Mouse (Mus musculus) macrophage (primary cell): Measurements from ENCODE around the gene Ap3s2. TPM values are rescaled to one million over a fixed set of nuclear protein-coding genes. Genes with fewer than 3 reads are reported as not detected.

Source experiments
- H3K27ac ChIP-seq: fragments of 350-480 bp; formaldehyde crosslinking; 2 replicates; pipeline ENCODE4 v1.9.0; 2021
- H3K36me3 ChIP-seq: fragments of 350-480 bp; formaldehyde crosslinking; 2 replicates; pipeline ENCODE4 v1.9.0; 2021; ENCODE audit errors: inconsistent target
- H3K4me3 ChIP-seq: fragments of 350-480 bp; formaldehyde crosslinking; 2 replicates; pipeline ENCODE4 v1.9.0; 2021; ENCODE audit errors: inconsistent target
- H3K79me2 ChIP-seq: fragments of 350-480 bp; formaldehyde crosslinking; 2 replicates; pipeline ENCODE4 v1.9.0; 2021; ENCODE audit errors: inconsistent target
- WGBS: methylation state at CpG from one replicate; pipeline ENCODE4 v1.1.7; 2026; ENCODE audit warnings: inconsistent platforms; ENCODE audit not compliant: missing documents; 5-methylcytosine and 5-hydroxymethylcytosine counted together
- polyA plus RNA-seq: library from polyadenylated mRNA; stranded (reverse); fragments of 250-400 nt; gene quantifications from 3 replicates; pipeline ENCODE4 v1.2.4, GENCODE M21; 2018; ENCODE audit warnings: inconsistent platforms

Gene Ap3s2
- polyA plus RNA-seq, 1 experiment from 2014 or later = 9.2 TPM

DNA sequence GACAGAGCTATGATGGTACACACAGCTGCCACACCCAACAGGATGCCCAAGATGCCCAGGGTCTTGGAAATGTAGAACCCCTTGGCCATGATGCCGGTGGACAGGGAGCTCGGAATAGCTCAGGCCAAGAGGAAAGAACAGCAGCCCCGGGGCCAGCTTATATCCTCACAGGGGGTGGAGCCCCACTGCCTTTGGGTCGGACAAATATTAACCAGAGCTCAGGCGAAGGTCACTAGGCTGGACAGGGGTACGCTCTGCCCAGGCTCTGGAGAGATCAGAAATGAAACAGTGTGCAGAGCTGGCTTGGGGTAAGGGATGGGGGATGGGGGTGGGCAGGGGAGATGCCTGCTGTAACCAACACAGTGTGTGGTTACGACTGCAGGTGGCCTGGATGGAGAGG is 78.3 kb downstream of the Ap3s2 start:
- Histone ChIP-seq H3K4me3 (no peak overlapping the region), H3K27ac (no peak overlapping the region), H3K79me2 (peaks cover 84% of the 10 kb centered on the region), H3K36me3 (peaks cover 71% of the 10 kb centered on the region)
- WGBS = 87% methylated on average over 7 of the region's 7 CpGs

DNA sequence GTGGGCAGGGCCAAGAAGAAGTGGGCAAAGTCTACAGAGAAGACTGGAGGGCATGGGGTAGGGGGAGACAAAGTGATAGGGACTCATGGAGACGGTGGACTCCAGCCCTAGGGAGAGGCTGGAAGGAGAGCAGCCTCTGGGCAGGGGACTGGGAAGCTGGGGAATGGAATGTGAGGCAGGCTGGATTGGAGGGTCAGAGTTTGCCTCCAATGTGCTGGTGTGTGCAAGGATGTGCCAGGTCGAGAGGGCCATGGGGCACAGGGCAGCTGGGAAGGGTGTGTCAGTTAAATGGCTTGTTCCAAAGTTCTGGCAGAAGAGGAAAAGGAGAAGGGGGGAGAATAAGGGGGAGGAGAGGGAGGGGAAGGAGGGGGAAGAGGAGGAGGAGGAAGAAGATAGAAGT is 83.2 kb downstream of the Ap3s2 start:
- WGBS = 100% methylated on average over 2 of the region's 2 CpGs
- Histone ChIP-seq H3K36me3 (peaks cover 96% of the 10 kb centered on the region), H3K79me2 (peaks cover 74% of the 10 kb centered on the region), H3K27ac (no peak overlapping the region), H3K4me3 (no peak overlapping the region)

DNA sequence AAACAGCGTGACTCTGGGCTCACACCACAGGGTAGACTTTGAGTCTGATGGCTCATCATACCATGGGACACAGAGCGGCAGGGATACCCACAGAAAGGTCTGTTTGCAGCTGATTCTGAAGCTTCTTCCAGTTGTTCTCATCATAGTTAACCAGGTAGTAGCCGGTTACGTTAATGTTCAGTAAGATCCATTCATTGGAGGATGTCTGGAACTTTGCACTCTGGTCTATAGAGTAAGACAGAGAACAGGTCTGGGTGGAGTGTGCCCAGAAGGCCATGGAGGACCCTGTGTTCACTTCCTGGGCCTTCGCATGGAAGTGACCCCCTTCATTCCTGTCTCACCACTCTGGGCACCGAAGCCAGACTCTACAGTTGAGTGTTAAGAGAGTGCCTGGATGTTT is 85.3 kb downstream of the Ap3s2 start:
- WGBS = 93% methylated on average over 6 of the region's 6 CpGs
- Histone ChIP-seq H3K27ac (no peak overlapping the region), H3K79me2 (peaks cover 74% of the 10 kb centered on the region; the same call in 1 of the 2 replicates), H3K36me3 (peaks cover 90% of the 10 kb centered on the region), H3K4me3 (no peak overlapping the region)

DNA sequence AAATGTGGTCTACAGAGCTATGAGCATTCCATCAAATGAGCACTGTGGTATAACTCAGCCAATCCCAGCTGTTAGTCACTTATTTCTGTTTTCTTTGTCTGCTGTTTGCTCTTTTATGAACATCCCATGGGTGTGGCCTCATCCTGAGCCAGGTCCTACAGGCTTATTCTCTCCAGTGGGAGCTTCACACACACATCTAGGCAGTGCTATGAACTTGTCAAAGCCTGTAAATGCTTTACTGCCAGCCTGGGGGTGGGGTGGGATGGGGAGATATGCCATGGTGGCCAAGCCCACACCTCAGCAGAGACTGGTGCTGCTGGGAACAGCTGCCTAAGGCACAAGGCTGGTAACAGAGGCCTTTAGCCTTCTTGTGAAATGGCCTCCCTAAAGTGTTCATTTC is 87.5 kb downstream of the Ap3s2 start:
- peaks cover 73% of the 10 kb centered on the region for H3K36me3 ChIP-seq
- no peak overlapping the region for H3K27ac ChIP-seq
- no peak overlapping the region for H3K4me3 ChIP-seq
- H3K79me2 ChIP-seq = peaks cover 67% of the 10 kb centered on the region; the same call in 1 of the 2 replicates

DNA sequence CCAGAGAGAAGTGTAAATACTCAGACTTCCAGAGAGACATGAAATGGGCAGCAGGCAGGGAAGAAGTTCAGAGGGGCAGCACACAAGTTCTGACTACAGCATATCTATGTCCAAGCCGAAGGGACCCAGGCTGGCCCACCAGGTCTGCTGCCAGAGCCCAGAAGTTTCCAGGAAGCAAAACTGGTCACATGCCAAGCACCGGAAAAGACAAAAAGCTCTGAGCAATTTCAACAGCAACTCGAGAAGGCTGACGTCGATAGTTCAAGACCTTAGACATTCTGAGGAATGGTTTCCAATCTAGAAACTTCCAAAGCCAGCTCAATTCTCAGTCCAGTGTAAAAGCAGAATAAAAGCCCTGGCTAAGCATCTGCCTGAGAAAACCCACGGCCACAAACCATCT is 88.9 kb downstream of the Ap3s2 start:
- Histone ChIP-seq H3K27ac (no peak overlapping the region), H3K79me2 (peaks cover 53% of the 10 kb centered on the region; the same call in 1 of the 2 replicates), H3K36me3 (peaks cover 73% of the 10 kb centered on the region), H3K4me3 (no peak overlapping the region)
- 74% methylated on average over 6 of the region's 6 CpGs for WGBS

DNA sequence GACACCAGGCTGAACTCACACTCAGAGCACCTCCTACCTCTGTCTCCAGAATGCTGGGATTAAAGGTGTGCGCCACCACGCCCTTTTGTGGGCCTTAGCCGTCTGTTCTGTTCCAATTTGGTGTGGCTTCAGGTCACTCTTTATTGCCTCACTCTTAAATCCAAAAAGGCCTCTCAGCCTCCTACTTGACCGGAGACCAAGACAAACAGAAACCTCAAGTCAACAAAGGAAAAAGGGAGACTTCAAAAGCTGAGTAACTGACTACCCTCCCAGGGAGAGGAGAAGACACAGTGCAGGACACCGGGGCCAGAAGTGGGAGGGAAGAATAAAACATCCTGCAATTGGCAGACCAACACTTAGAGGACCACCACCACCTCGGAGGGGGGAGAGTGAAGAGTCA is 89.3 kb downstream of the Ap3s2 start:
- Histone ChIP-seq H3K79me2 (peaks cover 52% of the 10 kb centered on the region; the same call in 1 of the 2 replicates), H3K36me3 (peaks cover 73% of the 10 kb centered on the region), H3K4me3 (no peak overlapping the region), H3K27ac (no peak overlapping the region)
- WGBS = 78% methylated on average over 6 of the region's 6 CpGs

DNA sequence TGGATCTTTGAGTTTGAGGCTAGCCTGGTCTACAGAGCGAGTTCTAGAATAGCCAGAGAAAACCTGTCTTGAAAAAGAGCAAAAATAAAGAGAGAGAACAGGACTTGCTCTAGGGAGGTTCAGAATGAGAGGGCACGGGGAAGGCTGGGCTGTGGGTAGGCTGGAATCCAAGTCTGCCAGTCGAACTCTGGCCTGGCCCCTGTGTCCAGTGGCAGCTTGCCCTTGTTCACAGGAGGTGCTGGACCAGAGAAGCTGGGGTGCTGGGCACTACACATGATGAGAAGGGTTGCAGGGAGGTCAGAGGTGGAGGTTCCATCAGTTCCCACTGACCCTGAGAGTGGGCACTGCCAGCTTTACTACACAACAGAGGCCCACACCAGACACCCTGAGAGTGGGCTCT is 92.1 kb downstream of the Ap3s2 start:
- peaks cover 29% of the 10 kb centered on the region; the same call in 1 of the 2 replicates for H3K79me2 ChIP-seq
- H3K36me3 ChIP-seq = peaks cover 73% of the 10 kb centered on the region
- H3K4me3 ChIP-seq = no peak overlapping the region
- H3K27ac ChIP-seq = no peak overlapping the region
- 98% methylated on average over 3 of the region's 3 CpGs for WGBS

Other genes with a start within 250 kb of the Ap3s2 start
- gene Kif7, start 204.9 kb downstream of the Ap3s2 start, polyA plus RNA-seq = 0.44 to 1.3 TPM (median 0.49 TPM) in 3 replicates
- not detected in 3 replicates for gene Plin1, start 187.7 kb downstream of the Ap3s2 start, polyA plus RNA-seq
- 5.4 to 5.6 TPM (median 5.5 TPM) in 3 replicates for gene Pex11a, start 177.5 kb downstream of the Ap3s2 start, polyA plus RNA-seq
- gene Wdr93, start 177.5 kb downstream of the Ap3s2 start, polyA plus RNA-seq = 0.06 TPM in 1 of 3 replicates, not detected in the others
- not detected in 3 replicates for gene Mesp1, start 126.9 kb downstream of the Ap3s2 start, polyA plus RNA-seq
- 0.12 TPM in 1 of 3 replicates, not detected in the others for gene Mesp2, start 109.9 kb downstream of the Ap3s2 start, polyA plus RNA-seq
- 640 to 2,077 TPM (median 1,213 TPM) in 3 replicates for gene Anpep, start 59.6 kb downstream of the Ap3s2 start, polyA plus RNA-seq
- gene Arpin, start 14.7 kb upstream of the Ap3s2 start, polyA plus RNA-seq = 3.9 to 6.0 TPM (median 5.8 TPM) in 3 replicates
- 33.7 to 69.0 TPM (median 50.1 TPM) in 3 replicates for gene Zfp710, start 104.2 kb upstream of the Ap3s2 start, polyA plus RNA-seq
- gene Idh2, start 194.7 kb upstream of the Ap3s2 start, polyA plus RNA-seq = 72.5 to 101 TPM (median 88.0 TPM) in 3 replicates